Mouse (Mus musculus) gastrocnemius, postnatal 36 days (tissue): ENCODE results near the gene Cyp2j5. TPM values are rescaled to one million over a fixed set of nuclear protein-coding genes. Genes with fewer than 3 reads are reported as not detected.

Experiments used
- total RNA-seq, 2 experiments: library from RNA; stranded (reverse); gene quantifications; 2 replicates each; pipeline ENCODE4 v1.2.3; 2021

The Cyp2j5 gene
- total RNA-seq, 2 experiments from 2014 or later: not detected

Other genes starting within 250 kb of the Cyp2j5 start
- not detected for gene Cyp2j8, start 156.8 kb downstream of the Cyp2j5 start, total RNA-seq
- 1 to 10 TPM; 1.3 TPM for gene Cyp2j6, start 110.5 kb downstream of the Cyp2j5 start, total RNA-seq
- gene Cyp2j9, start 72.6 kb downstream of the Cyp2j5 start, total RNA-seq: under 1 TPM; 0.39 to 0.77 TPM
- gene Gm12695, start 121.0 kb upstream of the Cyp2j5 start, total RNA-seq: not detected